Mouse (Mus musculus) stomach, postnatal 0 days (tissue): ENCODE measurements around the gene Cbln4.

Source experiments
- CTCF ChIP-seq: IDR thresholded peaks from 2 replicates; pipeline ENCODE4 v1.5.1; 2016; ENCODE audit warnings: antibody characterized with exemption, low read depth, mild to moderate bottlenecking, moderate library complexity
- EP300 ChIP-seq: optimal IDR thresholded peaks from 2 replicates; pipeline ENCODE3; 2016; ENCODE audit warnings: antibody characterized with exemption

GRCm38 (mm10) chr2:172039601-172040000 lies 3.7 kb downstream of the Cbln4 start:
- no peak for TF ChIP-seq CTCF
- TF ChIP-seq EP300, result no peak
